Mouse (Mus musculus): ENCODE results near the gene Eif3b. TPM values are rescaled to one million over a fixed set of nuclear protein-coding genes. Genes with fewer than 3 reads are reported as not detected.
A peak's percentile ranks its signal among the peaks of the same experiment; 100 is the strongest.

The Eif3b gene
- 98.8 and 135 TPM in 2 replicates for polyA plus RNA-seq (2012; rRNA removed)

DNA sequence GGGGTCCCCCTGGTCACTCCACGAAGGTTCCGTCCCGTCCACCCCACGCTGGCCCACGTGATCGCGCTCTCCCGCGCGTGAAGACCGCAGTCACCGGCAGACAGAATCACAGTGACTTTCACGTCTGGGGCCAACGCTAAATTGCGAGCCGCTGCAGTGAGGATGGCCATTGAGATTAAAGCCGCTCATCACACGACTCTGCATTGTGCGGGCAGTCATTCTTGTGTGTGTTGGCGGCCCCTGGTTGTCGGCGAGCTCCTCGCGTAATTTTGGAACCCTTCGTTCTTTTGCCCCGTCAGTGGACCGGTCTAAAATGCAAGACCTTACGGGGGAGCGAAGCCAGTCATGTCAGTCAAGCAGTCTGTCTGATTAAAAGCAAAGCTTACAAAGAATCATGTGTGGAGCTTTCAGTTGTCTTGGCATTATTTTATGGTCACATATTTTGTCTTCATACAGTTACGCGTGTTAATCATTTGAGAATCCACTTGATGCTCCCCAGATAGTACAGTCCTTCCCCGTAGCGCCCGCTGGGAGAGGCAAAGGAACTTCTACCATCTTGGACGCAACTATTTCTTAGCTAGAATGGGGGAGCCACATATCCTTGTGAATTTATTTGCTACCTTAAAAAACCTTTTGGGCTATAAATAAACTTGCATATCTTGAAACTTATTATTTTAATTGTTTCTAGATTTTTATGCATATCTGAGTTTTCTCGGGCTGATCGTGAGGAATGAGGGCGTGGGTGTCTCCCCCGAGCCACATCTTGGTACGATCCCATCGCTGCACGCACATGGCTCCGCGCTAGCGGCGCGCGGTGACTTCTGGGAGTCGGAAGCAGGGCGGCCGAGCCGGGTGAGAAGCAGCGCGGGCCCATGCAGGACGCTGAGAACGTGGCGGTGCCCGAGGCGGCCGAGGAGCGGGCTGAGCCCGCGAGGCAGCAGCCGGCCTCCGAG, at the start of gene Eif3b:
Gene Eif3b (plus strand): TSS at position 840 of the 953 bp plus-strand sequence.
- peak; percentile 89 for DNase-seq (ENCODE audit: low spot score)

- no peak for DNase-seq (ENCODE audit: low spot score)
These were observed 49.7 kb upstream of the Eif3b start for GRCm38 (mm10) chr5:140369466-140369865.

GRCm38 (mm10) chr5:140370446-140371254, 48.5 kb upstream of the Eif3b start:
- DNase-seq (ENCODE audit: low spot score) = no peak

DNA sequence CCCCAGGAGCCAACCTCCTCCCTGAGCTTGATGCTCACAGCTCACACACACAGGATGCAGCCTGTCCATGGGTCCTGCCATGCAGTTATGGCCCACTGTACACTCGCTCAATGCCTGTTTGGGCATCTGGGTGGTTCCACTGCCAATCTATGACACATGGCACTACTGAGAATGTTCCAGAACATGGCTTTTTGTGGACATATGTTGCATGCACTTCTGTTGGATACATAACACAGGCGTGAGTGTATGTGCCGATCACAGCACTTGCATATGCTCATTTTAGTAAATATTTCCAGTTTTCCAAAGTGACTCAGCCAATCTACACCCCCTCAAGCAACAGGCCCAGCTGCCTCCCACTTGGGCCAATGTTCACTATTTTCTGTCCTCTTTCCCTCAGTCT, 47.5 kb upstream of the Eif3b start:
- DNase-seq (ENCODE audit: low spot score) = no peak

- no peak for DNase-seq (ENCODE audit: low spot score)
These were observed 45.4 kb upstream of the Eif3b start for GRCm38 (mm10) chr5:140373711-140374110.

- DNase-seq (ENCODE audit: low spot score) = no peak
These were observed 44.9 kb upstream of the Eif3b start for GRCm38 (mm10) chr5:140374226-140374625.

GRCm38 (mm10) chr5:140375249-140375829, 43.8 kb upstream of the Eif3b start:
- no peak for DNase-seq (ENCODE audit: low spot score)

DNA sequence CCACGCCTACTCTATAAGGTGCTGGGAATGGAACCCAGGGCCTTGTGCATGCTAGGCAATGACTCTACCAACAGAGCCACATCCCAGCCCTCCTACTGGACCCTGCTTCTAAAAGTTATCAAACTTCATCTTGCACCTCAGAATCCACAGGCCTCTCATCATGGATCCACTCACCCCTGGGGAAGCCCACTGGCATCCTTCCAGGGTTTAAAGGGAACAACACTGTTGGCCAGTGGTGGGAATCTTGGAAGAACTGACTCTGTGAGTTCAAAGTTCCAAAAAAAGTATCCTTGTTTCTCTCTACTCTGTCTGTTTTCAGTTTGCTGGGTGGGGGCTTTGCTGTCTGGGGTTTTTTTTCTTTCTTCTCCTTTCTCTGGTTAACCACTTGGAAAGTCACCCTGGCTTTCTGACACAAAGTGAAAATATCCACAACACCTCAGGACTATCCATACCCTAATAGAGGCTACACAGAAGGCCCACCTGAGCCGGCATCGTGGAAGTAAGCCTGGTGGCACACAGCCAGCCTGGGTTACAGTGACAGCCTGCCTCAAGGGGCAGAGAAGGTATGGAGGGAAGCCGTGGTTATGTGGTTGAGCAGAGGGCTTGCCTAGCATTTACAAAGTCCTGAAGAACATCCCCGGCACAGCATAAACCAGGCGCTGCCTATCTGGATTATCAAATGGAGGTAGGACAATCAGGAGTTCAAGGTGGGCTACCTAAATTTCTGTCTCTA, 40.8 kb upstream of the Eif3b start:
- DNase-seq (ENCODE audit: low spot score) = no peak

- no peak for DNase-seq (ENCODE audit: low spot score)
These were observed 39.8 kb upstream of the Eif3b start for GRCm38 (mm10) chr5:140379299-140379698.

DNA sequence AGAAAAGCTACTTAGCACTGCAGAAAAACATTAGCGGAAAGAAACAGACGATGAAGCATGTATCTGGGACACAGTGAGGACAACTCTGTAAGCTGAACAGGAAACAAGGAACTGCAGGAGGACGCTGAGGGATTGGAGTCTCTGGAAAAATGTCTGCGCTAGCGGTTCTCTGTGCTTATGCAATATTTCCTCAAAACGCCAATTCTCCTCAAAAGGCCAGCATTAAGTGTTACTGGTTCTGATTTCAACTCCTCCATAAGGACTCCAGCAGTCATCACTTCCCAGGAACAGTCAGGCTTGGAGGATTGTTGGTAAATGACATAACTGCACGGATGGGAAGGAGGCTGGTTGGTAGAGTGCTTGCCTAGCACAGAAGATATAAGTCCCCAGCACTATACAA, 38.0 kb upstream of the Eif3b start:
- no peak for DNase-seq (ENCODE audit: low spot score)

DNA sequence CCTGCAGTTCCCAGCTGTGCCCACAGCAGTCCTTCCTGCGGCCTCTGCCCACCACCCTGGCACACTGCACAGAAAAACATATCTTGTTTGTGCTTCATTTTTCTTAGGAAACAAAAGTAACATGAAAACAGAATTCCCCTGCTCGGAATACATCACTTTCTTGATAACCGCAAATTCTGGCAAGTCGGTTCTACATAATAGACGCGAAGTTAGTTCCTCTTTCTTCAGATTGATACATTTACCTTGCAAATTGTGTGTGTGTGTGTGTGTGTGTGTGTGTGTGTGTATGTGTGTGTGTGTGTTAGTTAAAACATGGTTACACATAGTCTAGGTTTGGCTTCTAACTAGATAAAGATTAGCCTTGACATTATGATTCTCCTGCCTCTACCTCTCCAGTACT, 36.4 kb upstream of the Eif3b start:
- DNase-seq (ENCODE audit: low spot score) = no peak

DNA sequence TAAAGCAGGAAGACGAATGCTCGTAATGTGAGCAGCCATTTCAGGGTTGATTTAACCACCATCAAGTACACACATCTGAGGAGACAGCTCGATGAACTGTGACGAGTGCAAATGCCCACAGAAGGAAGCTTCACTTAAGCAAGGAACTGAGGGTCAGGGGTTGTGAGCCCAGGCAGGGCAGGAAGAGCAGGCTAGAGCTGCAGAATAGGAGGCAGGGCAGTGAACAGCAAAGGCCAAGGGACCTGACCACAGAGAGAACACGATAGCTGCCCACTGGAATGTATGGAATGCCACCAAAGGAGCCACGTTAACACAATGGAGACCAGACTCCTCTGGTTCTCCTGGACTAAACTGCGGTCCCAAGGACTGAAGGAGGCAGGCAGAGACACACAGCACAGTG, 35.6 kb upstream of the Eif3b start:
- DNase-seq (ENCODE audit: low spot score) = no peak

GRCm38 (mm10) chr5:140384462-140384861, 34.7 kb upstream of the Eif3b start:
- DNase-seq (ENCODE audit: low spot score) = no peak

- no peak for DNase-seq (ENCODE audit: low spot score)
These were observed 31.9 kb upstream of the Eif3b start for GRCm38 (mm10) chr5:140387236-140387635.

DNA sequence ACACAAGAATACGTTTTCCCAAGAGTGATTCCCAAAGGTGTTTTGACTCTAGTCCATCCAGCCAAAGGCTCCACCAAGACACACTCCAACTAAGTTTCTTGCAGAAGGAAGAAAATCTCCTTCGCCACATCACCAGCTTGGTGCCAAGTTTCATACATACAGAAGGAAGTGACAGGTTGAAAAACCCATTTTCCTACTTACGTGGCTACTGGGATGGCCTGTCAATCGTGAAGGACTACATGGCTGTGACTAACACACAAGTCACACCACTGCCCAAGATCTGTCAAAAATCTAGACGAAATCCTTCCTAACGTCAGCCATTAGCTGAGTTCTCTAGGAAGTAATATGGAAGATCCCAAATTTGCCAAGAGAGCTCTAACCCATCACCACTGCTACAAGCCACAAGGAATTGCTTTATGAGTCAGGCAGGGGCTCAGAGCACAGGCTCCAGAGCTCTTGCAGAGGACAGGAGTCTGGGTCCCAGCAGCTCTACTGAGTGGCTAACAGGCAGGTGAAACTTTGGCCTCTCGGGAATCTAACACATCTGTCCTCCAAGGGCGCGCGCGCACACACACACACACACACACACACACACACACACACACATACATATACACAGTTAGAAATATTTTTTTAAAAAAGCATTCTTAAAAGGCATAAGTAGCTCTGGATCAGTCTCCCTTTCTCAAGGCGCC, 31.2 kb upstream of the Eif3b start:
- DNase-seq (ENCODE audit: low spot score) = no peak

GRCm38 (mm10) chr5:140388588-140389576, 30.2 kb upstream of the Eif3b start, which contains the start of gene Snx8:
Gene Snx8 (minus strand): TSS chr5:140389262.
- peak; percentile 96 for DNase-seq (ENCODE audit: low spot score)

DNA sequence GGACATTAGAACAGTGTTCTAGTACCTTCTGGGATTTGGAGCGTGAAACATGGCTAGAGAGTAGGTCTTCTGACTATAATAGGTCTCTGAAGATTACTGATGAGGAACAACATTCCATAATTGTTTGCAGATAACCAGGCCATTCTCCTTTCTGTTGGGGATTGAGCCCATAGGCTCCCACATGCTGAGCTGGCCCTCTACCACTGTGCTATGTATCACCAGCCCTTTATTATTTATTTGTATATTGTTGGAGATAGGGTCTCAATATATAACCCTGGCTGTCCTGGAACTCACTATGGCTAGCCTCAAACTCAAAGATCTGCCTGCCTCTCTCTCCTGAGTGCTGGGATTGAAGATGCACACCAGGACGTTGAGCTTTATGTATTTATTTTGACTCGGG, 29.5 kb upstream of the Eif3b start:
- DNase-seq (ENCODE audit: low spot score) = no peak

GRCm38 (mm10) chr5:140391435-140391834, 27.7 kb upstream of the Eif3b start:
- DNase-seq (ENCODE audit: low spot score) = no peak

DNA sequence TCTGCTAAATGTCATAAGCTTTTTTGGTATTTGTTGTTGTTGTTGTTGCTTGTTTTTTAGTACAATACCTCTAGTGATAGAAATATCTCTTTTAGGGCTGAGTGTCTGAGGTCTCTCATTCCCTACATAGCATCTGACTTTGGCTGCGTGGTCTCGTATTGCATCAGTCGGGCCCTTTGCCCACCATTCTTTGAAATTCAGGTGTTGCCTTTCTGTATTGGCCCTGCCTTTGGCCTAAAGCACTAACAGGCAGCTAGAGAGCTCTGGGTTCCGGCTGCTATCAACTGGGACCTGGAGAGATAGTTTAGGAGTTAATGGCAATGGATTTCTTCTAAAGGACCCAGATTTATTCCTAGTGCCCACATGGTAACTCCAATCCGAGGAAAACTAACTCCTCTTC, 27.1 kb upstream of the Eif3b start:
- DNase-seq (ENCODE audit: low spot score) = no peak

GRCm38 (mm10) chr5:140392701-140393100, 26.4 kb upstream of the Eif3b start:
- no peak for DNase-seq (ENCODE audit: low spot score)

Data from urinary bladder, adult 2 months (tissue).